Mouse (Mus musculus) gastrocnemius, adult 18-20 months (tissue): Measurements from ENCODE around the gene Pik3c2g. TPM values are rescaled to one million over a fixed set of nuclear protein-coding genes. Genes with fewer than 3 reads are reported as not detected.

Experiments
- DNase-seq: peaks from one replicate; pipeline ENCODE4 v3.0.0; 2021; ENCODE audit warnings: low spot score
- total RNA-seq, 2 experiments: library from RNA; stranded (reverse); gene quantifications; 2 replicates each; pipeline ENCODE4 v1.2.3; 2021

Pik3c2g gene
- total RNA-seq, 2 experiments from 2014 or later, result not detected

GRCm38 (mm10) chr6:139839907-139840306 lies 252.9 kb downstream of the Pik3c2g start:
- DNase-seq, result no peak

- DNase-seq, result no peak
These were observed 254.3 kb downstream of the Pik3c2g start for GRCm38 (mm10) chr6:139841272-139841671.

- no peak for DNase-seq
These were observed 255.6 kb downstream of the Pik3c2g start for GRCm38 (mm10) chr6:139842626-139843025.

GRCm38 (mm10) chr6:139843531-139843930 lies 256.5 kb downstream of the Pik3c2g start:
- DNase-seq, result no peak

- no peak for DNase-seq
These were observed 260.0 kb downstream of the Pik3c2g start for GRCm38 (mm10) chr6:139846889-139847544.

- no peak for DNase-seq
These were observed 262.9 kb downstream of the Pik3c2g start for GRCm38 (mm10) chr6:139849931-139850330.

GRCm38 (mm10) chr6:139851705-139852603 lies 264.9 kb downstream of the Pik3c2g start:
- no peak for DNase-seq

- DNase-seq, result no peak
These were observed 265.8 kb downstream of the Pik3c2g start for GRCm38 (mm10) chr6:139852836-139853235.

GRCm38 (mm10) chr6:139860141-139860540 lies 273.1 kb downstream of the Pik3c2g start:
- no peak for DNase-seq

GRCm38 (mm10) chr6:139861534-139861933 lies 274.5 kb downstream of the Pik3c2g start:
- no peak for DNase-seq

- no peak for DNase-seq
These were observed 278.1 kb downstream of the Pik3c2g start for GRCm38 (mm10) chr6:139865059-139865673.

- peak; percentile 41 for DNase-seq
These were observed 287.6 kb downstream of the Pik3c2g start for GRCm38 (mm10) chr6:139874418-139875176.

- no peak for DNase-seq
These were observed 289.7 kb downstream of the Pik3c2g start for GRCm38 (mm10) chr6:139876691-139877090.

GRCm38 (mm10) chr6:139877476-139878361 lies 290.7 kb downstream of the Pik3c2g start:
- DNase-seq, result peak; percentile 11

- DNase-seq, result peak; percentile 21
These were observed 291.3 kb downstream of the Pik3c2g start for GRCm38 (mm10) chr6:139878362-139878696.

- DNase-seq, result no peak
These were observed 295.1 kb downstream of the Pik3c2g start for GRCm38 (mm10) chr6:139882076-139882475.

GRCm38 (mm10) chr6:139887175-139887574 lies 300.2 kb downstream of the Pik3c2g start:
- DNase-seq, result no peak

- DNase-seq, result no peak
These were observed 308.6 kb downstream of the Pik3c2g start for GRCm38 (mm10) chr6:139895637-139896036.

- no peak for DNase-seq
These were observed 312.7 kb downstream of the Pik3c2g start for GRCm38 (mm10) chr6:139899630-139900151.

GRCm38 (mm10) chr6:139901801-139902200 lies 314.8 kb downstream of the Pik3c2g start:
- no peak for DNase-seq
